Comparison of ENCODE assay signal across 13 mouse cellular contexts in the genomic region with DNA sequence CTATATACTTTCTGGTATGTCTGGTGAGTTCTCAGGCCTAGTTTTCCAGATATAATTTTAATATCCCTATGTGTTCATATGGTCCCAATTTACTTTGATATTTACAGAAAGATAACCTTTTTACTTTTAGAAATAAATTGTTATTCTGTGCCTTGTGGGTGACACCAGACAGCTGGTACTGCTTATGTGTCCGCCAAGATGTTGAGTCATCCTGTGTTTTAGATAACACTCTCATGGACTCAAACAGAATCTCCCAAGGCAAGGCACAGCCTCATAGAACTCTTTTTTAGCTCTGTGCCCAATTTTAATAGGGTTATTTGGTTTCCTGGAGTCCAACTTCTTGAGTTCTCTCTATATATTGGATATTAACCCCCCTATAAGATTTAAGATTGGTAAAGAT.
"Had no signal": no experiment of that assay in that cellular context is flagged by ENCODE, and none has a peak within 500 bp of the region (broad histone marks: within the 10 kb centered on the region; RNA-seq: fewer than 3 reads in every experiment).

No protein-coding gene starts in this region.

- H3K27ac ChIP-seq: kidney, postnatal 0 days; layer of hippocampus, adult 2 months; left cerebral cortex, adult 2 months; limb, embryonic 13.5 days; liver, embryonic 14.5 days; midbrain, embryonic 12.5 days had no signal

- H3K4me1 ChIP-seq: limb, embryonic 13.5 days; midbrain, embryonic 12.5 days had no signal

- H3K9ac ChIP-seq: limb, embryonic 13.5 days; liver, embryonic 14.5 days; midbrain, embryonic 12.5 days had no signal

- H3K36me3 ChIP-seq: limb, embryonic 13.5 days; midbrain, embryonic 12.5 days had no signal

- H3K9me3 ChIP-seq: limb, embryonic 13.5 days; midbrain, embryonic 12.5 days had no signal

- H3K4me3 ChIP-seq: layer of hippocampus, adult 2 months; left cerebral cortex, adult 2 months; limb, embryonic 13.5 days; midbrain, embryonic 12.5 days had no signal

- DNase-seq: kidney, adult 11 months; kidney, adult 9 months; kidney, postnatal 36 days; lung, adult 18-20 months; thymus, postnatal 14 days had no signal

- ATAC-seq: inflammation-experienced regulatory T-cells, adult 6 months; midbrain, embryonic 16.5 days had no signal

- H3K27me3 ChIP-seq: limb, embryonic 13.5 days; midbrain, embryonic 12.5 days had no signal

- H3K4me2 ChIP-seq: limb, embryonic 13.5 days; midbrain, embryonic 12.5 days had no signal
